Mouse (Mus musculus): ENCODE measurements around the gene Ugt1a6a. TPM values are rescaled to one million over a fixed set of nuclear protein-coding genes. Genes with fewer than 3 reads are reported as not detected.

Ugt1a6a gene
- total RNA-seq, 2 experiments from 2014 or later: 1.5 to 2.3 TPM

GRCm38 (mm10) chr1:88259643-88260024, 125.0 kb downstream of the Ugt1a6a start:
- H3K4me3 ChIP-seq: no peak overlapping the region
- TF ChIP-seq CTCF (IDR thresholded peaks at IDR 0.05): no peak
- intact Hi-C loops (cut with DNase I): no loop called here
- H3K27ac ChIP-seq: no peak overlapping the region
- DNase-seq (ENCODE audit: extremely low spot score in 1 of 2, low spot score in 2 of 2): no peak

GRCm38 (mm10) chr1:88260114-88260513, 125.5 kb downstream of the Ugt1a6a start:
- intact Hi-C loops (cut with DNase I): no loop called here
- no peak for DNase-seq (ENCODE audit: extremely low spot score in 1 of 2, low spot score in 2 of 2)
- no peak overlapping the region for H3K4me3 ChIP-seq
- no peak for TF ChIP-seq CTCF (IDR thresholded peaks at IDR 0.05)
- no peak overlapping the region for H3K27ac ChIP-seq

GRCm38 (mm10) chr1:88260604-88261377, 126.2 kb downstream of the Ugt1a6a start:
- DNase-seq (ENCODE audit: extremely low spot score in 1 of 2, low spot score in 2 of 2): no peak
- Histone ChIP-seq H3K4me3 (no peak overlapping the region), H3K27ac (no peak overlapping the region)
- intact Hi-C loops (cut with DNase I): no loop called here
- no peak for TF ChIP-seq CTCF (IDR thresholded peaks at IDR 0.05)

GRCm38 (mm10) chr1:88261706-88262105, 127.1 kb downstream of the Ugt1a6a start:
- no peak for DNase-seq (ENCODE audit: extremely low spot score in 1 of 2, low spot score in 2 of 2)
- intact Hi-C loops (cut with DNase I): no loop called here
- no peak overlapping the region for H3K4me3 ChIP-seq
- H3K27ac ChIP-seq: no peak overlapping the region
- TF ChIP-seq CTCF (IDR thresholded peaks at IDR 0.05): no peak

GRCm38 (mm10) chr1:88262255-88262654, 127.6 kb downstream of the Ugt1a6a start:
- Histone ChIP-seq H3K27ac (no peak overlapping the region), H3K4me3 (no peak overlapping the region)
- no peak for DNase-seq (ENCODE audit: extremely low spot score in 1 of 2, low spot score in 2 of 2)
- intact Hi-C loops (cut with DNase I): no loop called here
- TF ChIP-seq CTCF (IDR thresholded peaks at IDR 0.05): no peak

GRCm38 (mm10) chr1:88262961-88263360, 128.4 kb downstream of the Ugt1a6a start:
- Histone ChIP-seq H3K4me3 (no peak overlapping the region), H3K27ac (no peak overlapping the region)
- no peak for TF ChIP-seq CTCF (IDR thresholded peaks at IDR 0.05)
- DNase-seq (ENCODE audit: extremely low spot score in 1 of 2, low spot score in 2 of 2): no peak
- intact Hi-C loops (cut with DNase I): no loop called here

- H3K4me3 ChIP-seq: no peak overlapping the region
- intact Hi-C loops (cut with DNase I): no loop called here
- no peak for DNase-seq (ENCODE audit: extremely low spot score in 1 of 2, low spot score in 2 of 2)
- no peak for TF ChIP-seq CTCF (IDR thresholded peaks at IDR 0.05)
- H3K27ac ChIP-seq: no peak overlapping the region
Measured at GRCm38 (mm10) chr1:88263778-88264177, 129.2 kb downstream of the Ugt1a6a start.

- H3K4me3 ChIP-seq: no peak overlapping the region
- H3K27ac ChIP-seq: no peak overlapping the region
- no peak for DNase-seq (ENCODE audit: extremely low spot score in 1 of 2, low spot score in 2 of 2)
- intact Hi-C loops (cut with DNase I): no loop called here
- no peak for TF ChIP-seq CTCF (IDR thresholded peaks at IDR 0.05)
Measured at GRCm38 (mm10) chr1:88264237-88264868, 129.7 kb downstream of the Ugt1a6a start.

GRCm38 (mm10) chr1:88264869-88265240, 130.2 kb downstream of the Ugt1a6a start:
- TF ChIP-seq CTCF (IDR thresholded peaks at IDR 0.05): no peak
- Histone ChIP-seq H3K27ac (no peak overlapping the region), H3K4me3 (no peak overlapping the region)
- intact Hi-C loops (cut with DNase I): no loop called here
- DNase-seq (ENCODE audit: extremely low spot score in 1 of 2, low spot score in 2 of 2): no peak

GRCm38 (mm10) chr1:88266123-88266522, 131.5 kb downstream of the Ugt1a6a start:
- TF ChIP-seq CTCF (IDR thresholded peaks at IDR 0.05): no peak
- no peak overlapping the region for H3K27ac ChIP-seq
- DNase-seq (ENCODE audit: extremely low spot score in 1 of 2, low spot score in 2 of 2): no peak
- intact Hi-C loops (cut with DNase I): loop anchor here (1.0 kb wide), 1 partner anchor 8 kb away; no protein-coding TSS in a partner anchor
- no peak overlapping the region for H3K4me3 ChIP-seq

- Histone ChIP-seq H3K4me3 (no peak overlapping the region), H3K27ac (no peak overlapping the region)
- no peak for TF ChIP-seq CTCF (IDR thresholded peaks at IDR 0.05)
- intact Hi-C loops (cut with DNase I): no loop called here
- no peak for DNase-seq (ENCODE audit: extremely low spot score in 1 of 2, low spot score in 2 of 2)
Measured at GRCm38 (mm10) chr1:88267489-88267888, 132.9 kb downstream of the Ugt1a6a start.

GRCm38 (mm10) chr1:88268070-88268469, 133.5 kb downstream of the Ugt1a6a start:
- intact Hi-C loops (cut with DNase I): no loop called here
- H3K4me3 ChIP-seq: no peak overlapping the region
- H3K27ac ChIP-seq: no peak overlapping the region
- no peak for TF ChIP-seq CTCF (IDR thresholded peaks at IDR 0.05)
- DNase-seq (ENCODE audit: extremely low spot score in 1 of 2, low spot score in 2 of 2): no peak

Other genes with a start within 250 kb of the Ugt1a6a start
- gene Usp40, start 126.3 kb upstream of the Ugt1a6a start, total RNA-seq (2021): 10 to 100 TPM; 24.2 to 25.4 TPM
- gene Ugt1a10, start 79.4 kb upstream of the Ugt1a6a start, total RNA-seq (2021): not detected
- gene Ugt1a9, start 64.0 kb upstream of the Ugt1a6a start, total RNA-seq (2021): not detected
- gene Ugt1a8, start 47.0 kb upstream of the Ugt1a6a start, total RNA-seq (2021): not detected
- gene Ugt1a7c, start 39.7 kb upstream of the Ugt1a6a start, total RNA-seq (2021): under 1 TPM; 0.54 to 0.82 TPM
- not detected for gene Ugt1a6b, start 31.6 kb upstream of the Ugt1a6a start, total RNA-seq (2021)
- gene Ugt1a5, start 31.2 kb downstream of the Ugt1a6a start, total RNA-seq (2021): under 1 TPM in 1 of 2 experiments, not detected in 1; 0.34 TPM
- not detected for gene Ugt1a2, start 65.8 kb downstream of the Ugt1a6a start, total RNA-seq (2021)
- 1 to 10 TPM; 1.8 to 1.9 TPM for gene Dnajb3, start 71.0 kb downstream of the Ugt1a6a start, total RNA-seq (2021)
- under 1 TPM in 1 of 2 experiments, not detected in 1; 0.32 TPM for gene Ugt1a1, start 77.2 kb downstream of the Ugt1a6a start, total RNA-seq (2021)
- under 1 TPM in 1 of 2 experiments, not detected in 1; 0.19 TPM for gene Mroh2a, start 92.2 kb downstream of the Ugt1a6a start, total RNA-seq (2021)
- 10 to 100 TPM; 45.8 to 47.2 TPM for gene Hjurp, start 142.8 kb downstream of the Ugt1a6a start, total RNA-seq (2021)
- gene Trpm8, start 142.9 kb downstream of the Ugt1a6a start, total RNA-seq (2021): under 1 TPM; 0.23 to 0.26 TPM

All from left cerebral cortex, adult 2 months (tissue).